Mouse (Mus musculus): Measurements from ENCODE around the gene Aip. TPM values are rescaled to one million over a fixed set of nuclear protein-coding genes. Genes with fewer than 3 reads are reported as not detected.

Aip gene
- polyA plus RNA-seq, 1 experiment from 2014 or later, result 97.7 TPM

DNA sequence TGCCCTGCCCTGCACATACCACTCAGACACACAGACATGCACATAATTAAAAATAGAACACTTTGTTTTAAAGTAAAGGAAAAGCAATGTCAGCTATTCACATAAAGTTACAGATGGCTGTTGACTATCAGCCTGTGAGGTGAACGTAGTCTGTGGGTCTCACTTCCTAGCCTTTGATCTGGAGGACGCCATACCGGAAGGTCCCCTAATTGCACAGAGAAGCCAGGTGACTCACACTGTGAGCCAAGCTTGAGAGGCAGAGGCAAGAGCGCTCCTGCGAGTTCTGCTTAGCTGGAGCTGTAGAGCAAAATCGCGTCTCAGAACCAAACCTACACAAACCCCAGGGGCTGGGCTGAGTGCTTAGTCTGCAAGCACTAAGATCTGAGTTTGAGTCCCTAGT is 31.9 kb downstream of the Aip start:
- no peak overlapping the region for H3K9ac ChIP-seq
- peaks cover 28% of the 10 kb centered on the region for H3K4me1 ChIP-seq
- no peak for ATAC-seq (ENCODE audit: insufficient number of reproducible peaks, low FRiP score, low TSS enrichment, low read depth)
- H3K4me2 ChIP-seq, result no peak overlapping the region
- WGBS, result 43% methylated on average over 7 of the region's 7 CpGs
- H3K27ac ChIP-seq, result no peak overlapping the region
- H3K4me3 ChIP-seq, result no peak overlapping the region
- no peaks in the 10 kb centered on the region for H3K36me3 ChIP-seq
- no peaks in the 10 kb centered on the region for H3K9me3 ChIP-seq
- 0 out of 2 replicates have a peak, but pooled peaks cover 4% of the 10 kb centered on the region for H3K27me3 ChIP-seq

DNA sequence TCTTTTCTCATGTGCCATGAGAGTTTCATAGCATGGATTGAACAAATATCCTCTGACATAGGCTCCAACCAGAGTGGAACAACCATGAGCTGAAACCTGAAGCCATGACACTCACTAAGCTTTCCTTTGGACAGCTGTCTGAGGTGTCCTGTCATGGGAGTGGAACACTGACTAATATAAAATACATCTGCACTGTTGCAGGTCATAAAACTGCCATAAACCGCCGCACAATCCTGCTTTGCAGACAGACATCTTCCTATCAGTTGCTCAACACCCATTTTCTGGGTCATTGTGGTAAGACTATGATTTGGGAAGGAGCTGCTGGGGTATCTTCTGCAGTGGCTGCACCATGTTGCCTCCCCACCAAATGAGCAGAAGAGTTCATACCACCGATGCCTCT is 32.9 kb downstream of the Aip start:
- H3K4me3 ChIP-seq, result no peak overlapping the region
- H3K9ac ChIP-seq, result no peak overlapping the region
- no peaks in the 10 kb centered on the region for H3K9me3 ChIP-seq
- 0 out of 2 replicates have a peak, but pooled peaks cover 4% of the 10 kb centered on the region for H3K27me3 ChIP-seq
- H3K4me2 ChIP-seq, result no peak overlapping the region
- ATAC-seq (ENCODE audit: insufficient number of reproducible peaks, low FRiP score, low TSS enrichment, low read depth), result no peak
- WGBS, result 59% methylated on average over 3 of the region's 3 CpGs
- H3K4me1 ChIP-seq, result peaks cover 18% of the 10 kb centered on the region
- no peak overlapping the region for H3K27ac ChIP-seq
- no peaks in the 10 kb centered on the region for H3K36me3 ChIP-seq

DNA sequence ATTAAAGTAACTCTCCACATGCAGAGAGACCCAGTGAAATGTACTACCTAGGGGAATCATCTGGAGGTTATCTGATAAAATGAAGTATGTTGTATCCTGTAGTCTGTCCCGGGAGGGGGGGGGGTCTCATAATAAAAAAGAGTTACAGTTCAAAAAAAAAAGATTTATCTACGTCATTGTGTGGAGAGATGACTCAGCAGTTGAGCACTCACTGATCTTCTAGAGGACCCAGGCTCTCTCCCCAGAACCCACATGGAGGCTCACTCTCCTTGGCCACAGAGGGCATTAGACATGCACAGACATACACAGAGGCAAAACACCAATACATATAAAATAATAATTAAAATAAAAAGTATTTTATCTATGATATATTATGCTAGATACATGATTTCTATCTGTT is 34.3 kb downstream of the Aip start:
- no peak overlapping the region for H3K27ac ChIP-seq
- H3K4me3 ChIP-seq, result no peak overlapping the region
- no peak overlapping the region for H3K9ac ChIP-seq
- H3K4me2 ChIP-seq, result no peak overlapping the region
- 38% methylated on average over 2 of the region's 2 CpGs for WGBS
- H3K9me3 ChIP-seq, result no peaks in the 10 kb centered on the region
- ATAC-seq (ENCODE audit: insufficient number of reproducible peaks, low FRiP score, low TSS enrichment, low read depth), result no peak
- peaks cover 6% of the 10 kb centered on the region; the same call in 1 of the 2 replicates for H3K4me1 ChIP-seq
- no peaks in the 10 kb centered on the region for H3K36me3 ChIP-seq
- H3K27me3 ChIP-seq, result 0 out of 2 replicates have a peak, but pooled peaks cover 4% of the 10 kb centered on the region

DNA sequence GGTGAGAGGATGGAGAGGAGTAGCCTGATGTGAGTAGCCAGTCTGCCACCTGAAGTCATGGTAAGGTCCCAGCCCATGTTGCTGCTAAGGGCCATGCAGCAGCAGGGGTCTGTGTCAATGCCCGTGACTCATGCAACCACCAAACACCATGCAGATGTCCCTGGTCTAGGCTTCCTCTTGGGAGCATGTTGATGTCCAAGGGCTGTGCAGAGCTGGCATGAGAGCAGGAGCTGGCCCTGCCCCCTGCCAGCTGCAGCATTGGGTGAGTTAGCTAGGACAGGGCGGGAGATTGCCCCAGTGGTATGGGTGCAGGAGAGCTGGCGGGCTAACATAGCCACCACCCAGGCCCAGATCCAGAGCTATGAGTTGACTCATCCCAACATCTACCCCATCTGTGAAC is 35.2 kb downstream of the Aip start:
- H3K9me3 ChIP-seq, result no peaks in the 10 kb centered on the region
- H3K27me3 ChIP-seq, result 0 out of 2 replicates have a peak, but pooled peaks cover 4% of the 10 kb centered on the region
- WGBS, result 91% methylated on average over 3 of the region's 3 CpGs
- no peak overlapping the region for H3K27ac ChIP-seq
- H3K4me3 ChIP-seq, result no peak overlapping the region
- H3K36me3 ChIP-seq, result no peaks in the 10 kb centered on the region
- ATAC-seq (ENCODE audit: insufficient number of reproducible peaks, low FRiP score, low TSS enrichment, low read depth), result no peak
- no peaks in the 10 kb centered on the region; the same call in 1 of the 2 replicates for H3K4me1 ChIP-seq
- no peak overlapping the region for H3K9ac ChIP-seq
- no peak overlapping the region for H3K4me2 ChIP-seq

DNA sequence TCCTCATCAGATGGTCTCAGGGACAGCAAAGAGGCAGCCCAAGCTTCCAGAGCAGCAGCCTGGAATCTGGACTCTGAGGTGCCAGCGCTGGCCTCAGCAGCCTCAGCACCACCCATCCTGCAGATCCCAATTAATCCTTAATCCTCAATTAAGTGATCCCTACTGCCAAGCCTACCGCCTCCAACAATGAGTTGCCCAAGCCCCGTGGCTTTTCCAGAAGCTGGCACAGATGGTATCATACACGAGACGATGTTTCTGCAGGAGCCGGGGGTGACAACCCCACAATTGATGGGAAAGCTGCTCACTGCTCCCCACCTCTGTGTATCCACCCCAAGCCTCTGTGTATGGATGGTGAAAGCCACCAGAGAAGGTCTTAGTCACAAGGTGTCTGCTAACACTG is 36.5 kb downstream of the Aip start:
- H3K27ac ChIP-seq, result no peak overlapping the region
- no peak overlapping the region for H3K4me3 ChIP-seq
- H3K27me3 ChIP-seq, result 0 out of 2 replicates have a peak, but pooled peaks cover 5% of the 10 kb centered on the region
- 80% methylated on average over 6 of the region's 6 CpGs for WGBS
- H3K4me2 ChIP-seq, result no peak overlapping the region
- no peaks in the 10 kb centered on the region for H3K4me1 ChIP-seq
- H3K9ac ChIP-seq, result no peak overlapping the region
- no peaks in the 10 kb centered on the region for H3K9me3 ChIP-seq
- H3K36me3 ChIP-seq, result no peaks in the 10 kb centered on the region
- ATAC-seq (ENCODE audit: insufficient number of reproducible peaks, low FRiP score, low TSS enrichment, low read depth), result no peak

DNA sequence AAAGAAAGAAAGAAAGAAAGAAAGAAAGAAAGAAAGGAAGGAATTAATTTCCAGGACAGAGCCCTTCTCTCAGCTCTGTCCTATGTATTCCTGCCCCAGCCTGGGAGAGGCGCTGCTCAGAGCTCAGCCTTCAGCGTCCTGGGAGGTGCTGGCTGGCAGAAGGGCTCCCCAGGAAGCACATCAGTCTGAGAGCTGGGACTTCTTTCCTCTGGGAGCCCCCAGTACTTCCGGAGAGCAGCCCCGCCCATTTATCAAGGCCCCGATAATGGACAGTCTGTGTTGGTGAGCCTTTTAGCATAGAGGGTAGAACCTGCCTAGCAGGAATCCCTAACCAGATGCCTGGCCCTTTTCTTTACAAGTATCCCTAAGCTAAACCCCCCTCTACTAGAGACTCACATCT is 37.5 kb downstream of the Aip start:
- no peaks in the 10 kb centered on the region for H3K9me3 ChIP-seq
- 0 out of 2 replicates have a peak, but pooled peaks cover 12% of the 10 kb centered on the region for H3K27me3 ChIP-seq
- H3K4me2 ChIP-seq, result no peak overlapping the region
- ATAC-seq (ENCODE audit: insufficient number of reproducible peaks, low FRiP score, low TSS enrichment, low read depth), result no peak
- no peak overlapping the region for H3K9ac ChIP-seq
- 41% methylated on average over 5 of the region's 5 CpGs for WGBS
- H3K27ac ChIP-seq, result no peak overlapping the region
- no peaks in the 10 kb centered on the region for H3K36me3 ChIP-seq
- H3K4me1 ChIP-seq, result no peaks in the 10 kb centered on the region
- H3K4me3 ChIP-seq, result no peak overlapping the region

DNA sequence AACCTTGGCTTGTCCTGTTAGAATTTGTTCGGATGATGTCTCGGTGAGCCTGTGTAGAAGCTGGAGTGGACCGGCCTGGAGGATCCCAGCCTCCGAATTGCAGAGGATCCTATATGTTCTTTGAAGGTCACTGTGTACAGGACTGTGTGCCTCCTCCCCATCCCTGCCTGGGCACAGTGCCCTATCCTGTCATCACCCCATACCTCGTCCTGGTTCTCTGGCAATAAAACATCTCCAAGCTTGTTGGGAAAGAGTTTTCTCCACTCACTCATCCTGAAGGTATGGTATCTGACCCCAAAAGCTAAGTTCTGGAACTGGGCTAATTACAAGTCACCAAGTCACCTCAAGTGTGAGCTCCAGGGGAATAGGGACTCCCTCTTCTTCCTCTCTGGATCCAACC is 38.6 kb downstream of the Aip start:
- H3K27ac ChIP-seq, result no peak overlapping the region
- 0 out of 2 replicates have a peak, but pooled peaks cover 12% of the 10 kb centered on the region for H3K27me3 ChIP-seq
- 84% methylated on average over 5 of the region's 5 CpGs for WGBS
- no peaks in the 10 kb centered on the region for H3K36me3 ChIP-seq
- H3K9ac ChIP-seq, result no peak overlapping the region
- no peak overlapping the region for H3K4me3 ChIP-seq
- no peak overlapping the region for H3K4me2 ChIP-seq
- no peak for ATAC-seq (ENCODE audit: insufficient number of reproducible peaks, low FRiP score, low TSS enrichment, low read depth)
- H3K9me3 ChIP-seq, result no peaks in the 10 kb centered on the region
- H3K4me1 ChIP-seq, result no peaks in the 10 kb centered on the region

DNA sequence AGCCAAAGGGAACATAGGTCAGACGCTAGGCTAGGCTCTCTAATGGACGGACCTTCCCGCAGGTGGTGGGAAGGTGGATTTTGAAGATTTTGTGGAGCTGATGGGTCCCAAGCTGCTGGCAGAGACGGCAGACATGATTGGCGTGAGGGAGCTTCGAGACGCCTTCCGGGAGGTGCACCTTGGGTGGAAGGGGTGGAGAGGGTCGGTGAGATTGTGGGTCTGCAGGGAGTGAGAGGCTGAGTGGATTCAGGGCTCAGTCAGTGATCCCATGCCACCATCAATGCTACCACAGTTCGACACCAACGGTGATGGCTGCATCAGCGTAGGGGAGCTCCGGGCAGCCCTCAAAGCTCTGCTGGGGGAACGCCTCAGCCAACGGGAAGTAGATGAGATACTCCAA is 39.5 kb downstream of the Aip start:
- H3K27me3 ChIP-seq, result 0 out of 2 replicates have a peak, but pooled peaks cover 12% of the 10 kb centered on the region

DNA sequence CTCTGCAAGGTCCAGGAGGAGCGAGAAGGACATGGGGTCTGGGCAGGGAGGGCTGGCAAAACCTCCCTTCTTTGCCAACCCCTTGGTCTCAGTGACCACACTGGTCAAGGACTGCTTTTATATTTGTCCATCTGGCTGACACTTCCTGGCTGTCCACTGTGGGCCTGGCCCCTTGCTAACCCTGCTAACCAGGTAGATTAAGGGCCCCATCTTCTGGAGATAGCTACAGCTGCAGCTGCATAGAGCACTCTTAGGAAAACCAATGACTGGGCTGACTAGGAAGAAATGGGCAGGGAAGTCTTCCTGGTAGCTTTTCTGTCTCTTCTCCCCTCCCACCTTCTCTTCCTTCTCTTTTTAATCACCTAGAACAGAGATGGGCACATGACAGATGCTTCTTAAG is 40.7 kb downstream of the Aip start:
- Histone ChIP-seq H3K4me1 (no peaks in the 10 kb centered on the region), H3K27me3 (0 out of 2 replicates have a peak, but pooled peaks cover 12% of the 10 kb centered on the region), H3K36me3 (no peaks in the 10 kb centered on the region), H3K4me3 (no peak overlapping the region), H3K4me2 (no peak overlapping the region), H3K9me3 (no peaks in the 10 kb centered on the region), H3K27ac (no peak overlapping the region), H3K9ac (no peak overlapping the region)
- 100% methylated on average over 1 of the region's 1 CpGs for WGBS
- no peak for ATAC-seq (ENCODE audit: insufficient number of reproducible peaks, low FRiP score, low TSS enrichment, low read depth)

More for the DNA sequence above, 39.5 kb downstream of the Aip start:
- ATAC-seq (ENCODE audit: insufficient number of reproducible peaks, low FRiP score, low TSS enrichment, low read depth), result no peak
- no peak overlapping the region for H3K27ac ChIP-seq
- H3K4me3 ChIP-seq, result no peak overlapping the region
- no peaks in the 10 kb centered on the region for H3K36me3 ChIP-seq
- H3K4me2 ChIP-seq, result no peak overlapping the region
- no peaks in the 10 kb centered on the region for H3K9me3 ChIP-seq
- H3K4me1 ChIP-seq, result no peaks in the 10 kb centered on the region
- H3K9ac ChIP-seq, result no peak overlapping the region
- WGBS, result 91% methylated on average over 15 of the region's 15 CpGs

DNA sequence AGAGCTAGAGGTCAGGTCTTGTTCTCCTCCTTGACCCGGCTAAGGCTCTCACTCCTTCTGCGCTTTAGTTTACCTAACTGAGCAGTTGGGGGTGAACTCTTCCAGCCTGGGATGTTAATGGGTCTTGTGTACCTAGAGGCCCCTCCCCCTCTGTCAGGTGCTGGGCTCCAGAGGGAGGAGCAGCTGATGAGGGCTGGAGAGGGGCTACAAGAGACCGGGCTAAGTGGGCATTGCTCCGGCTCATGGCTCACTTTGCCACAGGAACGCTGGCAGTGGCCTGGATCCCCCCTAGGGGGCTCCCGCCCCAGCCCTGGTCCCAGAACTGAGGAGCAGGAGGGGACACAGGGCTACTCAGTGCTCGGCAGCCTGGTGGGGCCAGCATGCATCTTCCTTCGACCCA is 41.8 kb downstream of the Aip start:
- H3K27ac ChIP-seq, result no peak overlapping the region
- no peaks in the 10 kb centered on the region for H3K36me3 ChIP-seq
- H3K4me2 ChIP-seq, result no peak overlapping the region
- ATAC-seq (ENCODE audit: insufficient number of reproducible peaks, low FRiP score, low TSS enrichment, low read depth), result no peak
- no peaks in the 10 kb centered on the region for H3K9me3 ChIP-seq
- WGBS, result 30% methylated on average over 8 of the region's 8 CpGs
- H3K27me3 ChIP-seq, result 0 out of 2 replicates have a peak, but pooled peaks cover 7% of the 10 kb centered on the region
- H3K4me3 ChIP-seq, result no peak overlapping the region
- no peaks in the 10 kb centered on the region for H3K4me1 ChIP-seq
- no peak overlapping the region for H3K9ac ChIP-seq

DNA sequence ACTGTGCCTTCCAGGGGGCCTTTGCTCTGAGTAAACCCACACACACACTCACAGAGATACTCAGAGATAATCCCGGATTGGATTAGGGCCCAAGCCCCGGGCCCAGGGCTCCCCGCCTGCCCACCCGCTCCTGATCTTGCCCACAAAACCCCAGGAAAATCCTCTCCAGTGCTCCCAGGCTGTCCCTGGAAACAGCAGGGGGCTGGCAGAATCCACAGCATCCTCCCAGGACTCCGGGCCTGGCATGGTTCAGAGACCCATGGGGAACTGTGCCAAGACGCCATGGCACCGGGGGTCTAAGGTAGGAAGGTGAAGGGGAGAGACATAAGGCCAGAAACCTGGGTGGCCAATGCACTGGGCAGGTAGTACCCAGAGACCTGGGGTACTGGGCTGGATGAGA is 42.3 kb downstream of the Aip start:
- no peaks in the 10 kb centered on the region for H3K36me3 ChIP-seq
- 84% methylated on average over 7 of the region's 7 CpGs for WGBS
- no peak for ATAC-seq (ENCODE audit: insufficient number of reproducible peaks, low FRiP score, low TSS enrichment, low read depth)
- 0 out of 2 replicates have a peak, but pooled peaks cover 7% of the 10 kb centered on the region for H3K27me3 ChIP-seq
- H3K4me2 ChIP-seq, result no peak overlapping the region
- no peak overlapping the region for H3K9ac ChIP-seq
- H3K4me1 ChIP-seq, result no peaks in the 10 kb centered on the region
- H3K4me3 ChIP-seq, result no peak overlapping the region
- H3K9me3 ChIP-seq, result no peaks in the 10 kb centered on the region
- no peak overlapping the region for H3K27ac ChIP-seq

DNA sequence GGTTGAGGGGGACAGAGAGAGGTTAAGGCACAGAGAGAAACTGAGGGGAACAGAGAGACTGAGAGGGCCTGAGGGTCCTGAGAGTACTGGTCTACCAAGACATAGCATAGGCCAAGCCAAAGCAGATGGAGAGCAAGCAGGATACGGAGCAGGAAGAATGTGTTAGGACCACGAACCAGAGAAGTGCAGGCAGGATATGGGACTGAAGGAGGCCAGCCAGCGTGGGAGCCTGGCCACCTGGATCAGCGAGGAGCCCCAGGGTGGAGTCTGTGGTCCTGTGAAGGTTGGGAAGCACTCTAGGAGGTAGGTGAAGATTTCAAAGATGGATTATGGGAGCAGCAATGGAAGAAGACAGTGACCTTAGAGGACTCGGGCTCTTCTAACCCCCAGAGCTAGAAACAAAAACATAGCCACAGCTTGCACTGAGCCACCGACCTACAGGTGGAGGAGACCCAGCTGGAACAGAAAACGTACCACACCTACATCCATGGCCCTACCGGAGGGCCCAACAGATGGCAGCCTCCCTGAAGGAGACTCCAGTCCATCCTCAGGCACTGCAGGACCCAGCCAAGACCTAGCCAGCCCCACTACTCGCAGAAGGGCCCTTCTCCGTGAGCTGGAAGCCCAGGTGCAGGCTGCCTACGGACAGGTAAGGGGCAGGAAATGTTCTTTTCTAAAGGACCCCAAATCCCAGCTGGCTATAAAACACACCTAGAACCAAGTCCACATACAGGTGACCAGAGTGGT is 43.3 kb downstream of the Aip start:
- ATAC-seq (ENCODE audit: insufficient number of reproducible peaks, low FRiP score, low TSS enrichment, low read depth), result no peak
- Histone ChIP-seq H3K4me2 (no peak overlapping the region), H3K9ac (no peak overlapping the region)

More for the DNA sequence above, 43.3 kb downstream of the Aip start:
- Histone ChIP-seq H3K27me3 (0 out of 2 replicates have a peak, but pooled peaks cover 7% of the 10 kb centered on the region), H3K36me3 (no peaks in the 10 kb centered on the region), H3K4me3 (no peak overlapping the region), H3K4me1 (no peaks in the 10 kb centered on the region), H3K27ac (no peak overlapping the region), H3K9me3 (no peaks in the 10 kb centered on the region)
- WGBS, result 80% methylated on average over 11 of the region's 11 CpGs
